Mouse (Mus musculus) midbrain, postnatal 0 days (tissue): ENCODE measurements around the gene Tmem192. TPM values are rescaled to one million over a fixed set of nuclear protein-coding genes. Genes with fewer than 3 reads are reported as not detected.

Source experiments
- ATAC-seq: fragments of 200-750 bp; cut with Nextera tagmentation; 2 replicates; pipeline ENCODE4 v1.8.0; 2017; ENCODE audit warnings: moderate number of reproducible peaks, mild to moderate bottlenecking, moderate TSS enrichment, moderate library complexity; ENCODE audit not compliant: low FRiP score
- DNase-seq: peaks from one replicate; pipeline ENCODE4 v3.0.0-alpha.2; 2015; ENCODE audit warnings: low spot score
- H3K27ac ChIP-seq: fragments of 300-500 bp; sonication (generic); 2 replicates; pipeline ENCODE4 v1.5.1; 2014; ENCODE audit warnings: low read depth, mild to moderate bottlenecking, low read length, mixed read lengths
- H3K27me3 ChIP-seq: fragments of 300-500 bp; sonication (generic); 2 replicates; pipeline ENCODE4 v1.6.1; 2014; ENCODE audit warnings: low read length, control low read depth, mixed read lengths; ENCODE audit not compliant: insufficient read depth
- H3K36me3 ChIP-seq: fragments of 300-500 bp; sonication (generic); 2 replicates; pipeline ENCODE4 v1.6.1; 2014; ENCODE audit warnings: low read length, control low read depth, mixed read lengths; ENCODE audit not compliant: insufficient read depth
- H3K4me1 ChIP-seq: fragments of 300-500 bp; sonication (generic); 2 replicates; pipeline ENCODE4 v1.6.1; 2014; ENCODE audit warnings: mild to moderate bottlenecking, control low read depth, antibody characterized with exemption, low read length, mixed read lengths; ENCODE audit not compliant: insufficient read depth
- H3K4me2 ChIP-seq: fragments of 300-500 bp; sonication (generic); 2 replicates; pipeline ENCODE4 v1.6.1; 2014; ENCODE audit warnings: low read depth, mild to moderate bottlenecking, low read length, mixed read lengths; ENCODE audit not compliant: poor library complexity, severe bottlenecking
- H3K4me3 ChIP-seq: fragments of 300-500 bp; sonication (generic); 2 replicates; pipeline ENCODE4 v1.5.1; 2014; ENCODE audit warnings: low read depth, mild to moderate bottlenecking, low read length, moderate library complexity
- H3K9ac ChIP-seq: fragments of 300-500 bp; sonication (generic); replicated peaks from 2 replicates; pipeline ENCODE4 v1.6.1; 2014; ENCODE audit warnings: mild to moderate bottlenecking, low read length, moderate library complexity, mixed read lengths; ENCODE audit not compliant: poor library complexity, severe bottlenecking
- H3K9me3 ChIP-seq: fragments of 300-500 bp; sonication (generic); 2 replicates; pipeline ENCODE4 v1.6.1; 2016; ENCODE audit warnings: low read length, control low read depth
- CTCF ChIP-seq: IDR thresholded peaks from 2 replicates; pipeline ENCODE4 v1.5.1; 2016; ENCODE audit warnings: antibody characterized with exemption, mild to moderate bottlenecking
- WGBS: fragments of 180-500 bp; shearing (Covaris S2); extraction: QIAGEN DNeasy Blood & Tissue Kit; methylation state at CpG from one replicate; pipeline ENCODE4 v1.1.7; 2014; 5-methylcytosine and 5-hydroxymethylcytosine counted together
- polyA plus RNA-seq: library from polyadenylated mRNA; unstranded; fragments of >200 nt; fragmentation: Nextera tagmentation; extraction: Ambion mirVana; gene quantifications from 2 replicates; pipeline ENCODE4 v1.2.1, GENCODE M21; 2015
- total RNA-seq: library from RNA; depleted of rRNA; stranded (reverse); fragments of >200 nt; gene quantifications from 2 replicates; pipeline ENCODE4 v1.2.3, GENCODE M21; 2014

Gene Tmem192
- total and polyA plus RNA-seq, 2 experiments from 2014 or later = 20.2 to 41.2 TPM

DNA sequence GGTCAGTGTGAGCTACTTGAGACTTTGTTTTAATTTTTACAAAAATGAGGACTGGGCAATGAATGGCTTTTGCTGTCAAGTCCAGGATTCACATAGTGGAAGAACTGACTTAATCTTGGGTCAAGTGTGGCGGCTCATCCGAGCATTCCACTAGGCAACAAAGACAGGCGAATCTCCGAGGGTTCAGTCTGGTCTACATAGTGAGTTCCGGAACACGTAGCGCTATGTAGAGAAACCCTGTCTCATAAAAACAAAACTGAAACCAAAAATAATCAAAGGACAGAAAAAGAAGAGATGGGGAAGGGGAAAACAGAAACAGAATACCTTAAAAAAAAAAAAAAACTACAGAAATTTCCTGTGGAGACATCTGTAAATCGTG, 555 bp upstream of the Tmem192 start:
- DNase-seq = no peak

GRCm38 (mm10) chr8:64947698-64948034, 681 bp downstream of the Tmem192 start:
- TF ChIP-seq CTCF = no peak
- Histone ChIP-seq H3K4me3 (peak overlapping the region; percentile 80), H3K27me3 (no peaks in the 10 kb centered on the region), H3K9ac (peak overlapping the region; percentile 79), H3K4me1 (no peaks in the 10 kb centered on the region; the same call in 1 of the 2 replicates), H3K27ac (peak overlapping the region; percentile 90), H3K9me3 (no peaks in the 10 kb centered on the region), H3K36me3 (no peaks in the 10 kb centered on the region), H3K4me2 (peak overlapping the region; percentile 51)
- WGBS = 9% methylated on average over 10 of the region's 10 CpGs
- no peak for ATAC-seq
- DNase-seq = no peak

More for the DNA sequence above, 555 bp upstream of the Tmem192 start:
- Histone ChIP-seq H3K27me3 (no peaks in the 10 kb centered on the region), H3K9me3 (no peaks in the 10 kb centered on the region), H3K4me2 (peak overlapping the region; percentile 51), H3K4me1 (no peaks in the 10 kb centered on the region; the same call in 1 of the 2 replicates), H3K27ac (no peak overlapping the region), H3K36me3 (no peaks in the 10 kb centered on the region), H3K4me3 (peak overlapping the region; percentile 80), H3K9ac (no peak overlapping the region)
- TF ChIP-seq CTCF = no peak
- 44% methylated on average over 8 of the region's 8 CpGs for WGBS
- no peak for ATAC-seq

GRCm38 (mm10) chr8:64948371-64948770, 1.4 kb downstream of the Tmem192 start:
- Histone ChIP-seq H3K27me3 (no peaks in the 10 kb centered on the region), H3K36me3 (no peaks in the 10 kb centered on the region), H3K4me3 (no peak overlapping the region), H3K4me2 (no peak overlapping the region), H3K27ac (no peak overlapping the region), H3K9ac (peak overlapping the region; percentile 42; the same call in 1 of the 2 replicates), H3K4me1 (no peaks in the 10 kb centered on the region; the same call in 1 of the 2 replicates), H3K9me3 (no peaks in the 10 kb centered on the region)
- TF ChIP-seq CTCF = no peak
- DNase-seq = no peak
- 83% methylated on average over 1 of the region's 1 CpGs for WGBS
- no peak for ATAC-seq

- Histone ChIP-seq H3K4me2 (no peak overlapping the region), H3K27me3 (no peaks in the 10 kb centered on the region), H3K36me3 (0 out of 2 replicates have a peak, but pooled peaks cover 6% of the 10 kb centered on the region), H3K27ac (no peak overlapping the region), H3K9ac (no peak overlapping the region), H3K4me3 (no peak overlapping the region), H3K4me1 (no peaks in the 10 kb centered on the region; the same call in 1 of the 2 replicates), H3K9me3 (no peaks in the 10 kb centered on the region)
- 88% methylated on average over 6 of the region's 6 CpGs for WGBS
- DNase-seq = no peak
- ATAC-seq = no peak
- no peak for TF ChIP-seq CTCF
Observed at GRCm38 (mm10) chr8:64952101-64952500, 5.1 kb downstream of the Tmem192 start.

DNA sequence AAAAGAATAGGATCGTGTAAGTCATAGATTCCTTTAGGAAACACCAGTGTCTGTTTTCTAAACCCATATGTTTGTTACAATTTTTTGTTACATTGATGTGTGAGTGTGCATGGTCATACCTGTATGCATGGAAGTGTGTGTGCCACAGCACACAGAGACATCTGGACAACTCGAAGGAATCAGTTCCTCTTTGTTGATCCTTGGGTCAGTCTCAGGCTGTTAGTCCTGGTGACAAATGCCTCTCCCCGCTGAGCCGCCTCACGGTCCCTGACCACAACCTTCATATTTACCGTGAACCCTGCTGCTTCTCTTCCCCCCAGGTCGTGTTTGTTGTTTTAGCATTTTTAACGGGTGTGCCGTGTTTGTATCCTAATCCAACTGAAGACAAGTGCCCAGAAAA, 12.0 kb downstream of the Tmem192 start:
- Histone ChIP-seq H3K9ac (no peak overlapping the region), H3K27ac (no peak overlapping the region), H3K4me3 (no peak overlapping the region), H3K27me3 (no peaks in the 10 kb centered on the region), H3K4me1 (no peaks in the 10 kb centered on the region), H3K36me3 (peaks cover 17% of the 10 kb centered on the region), H3K9me3 (no peaks in the 10 kb centered on the region), H3K4me2 (no peak overlapping the region)
- DNase-seq (no peak), ATAC-seq (no peak)
- no peak for TF ChIP-seq CTCF
- WGBS = 88% methylated on average over 9 of the region's 9 CpGs

- peak; percentile 39; the same call in 1 of the 2 replicates for ATAC-seq
- DNase-seq = peak; percentile 39
Observed at GRCm38 (mm10) chr8:64962836-64963235, 15.9 kb downstream of the Tmem192 start.

More at GRCm38 (mm10) chr8:64962836-64963235, 15.9 kb downstream of the Tmem192 start:
- H3K27ac ChIP-seq = no peak overlapping the region
- H3K4me1 ChIP-seq = no peaks in the 10 kb centered on the region
- H3K4me3 ChIP-seq = no peak overlapping the region
- no peak overlapping the region for H3K9ac ChIP-seq
- H3K36me3 ChIP-seq = peaks cover 21% of the 10 kb centered on the region
- H3K27me3 ChIP-seq = no peaks in the 10 kb centered on the region
- H3K9me3 ChIP-seq = no peaks in the 10 kb centered on the region
- TF ChIP-seq CTCF = peak; percentile 65
- H3K4me2 ChIP-seq = no peak overlapping the region
